Mouse (Mus musculus): ENCODE data around the gene Eno3.
A peak's percentile ranks its signal among the peaks of the same experiment; 100 is the strongest.

Eno3 gene

DNA sequence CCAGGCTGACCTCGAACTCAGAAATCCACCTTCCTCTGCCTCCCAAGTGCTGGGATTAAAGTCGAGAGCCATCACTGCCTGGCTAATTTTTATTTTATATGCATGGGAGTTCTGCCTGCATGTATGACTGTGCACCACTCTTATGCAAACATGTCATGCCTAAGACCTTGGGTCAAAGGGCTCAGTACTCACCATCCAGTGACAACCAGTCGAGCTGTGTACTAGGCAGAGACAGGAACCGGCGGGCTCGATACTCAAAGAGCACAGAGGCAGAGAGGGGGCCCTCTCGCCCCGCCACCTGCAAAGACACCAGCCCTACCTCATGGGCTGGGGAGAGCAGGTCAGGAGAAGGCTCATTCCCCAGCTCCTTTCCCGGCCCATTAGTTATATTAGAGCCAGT lies 21.1 kb downstream of the Eno3 start:
- no peak for DNase-seq (ENCODE audit: inconsistent age in 2 of 2, low spot score in 1 of 2)

DNA sequence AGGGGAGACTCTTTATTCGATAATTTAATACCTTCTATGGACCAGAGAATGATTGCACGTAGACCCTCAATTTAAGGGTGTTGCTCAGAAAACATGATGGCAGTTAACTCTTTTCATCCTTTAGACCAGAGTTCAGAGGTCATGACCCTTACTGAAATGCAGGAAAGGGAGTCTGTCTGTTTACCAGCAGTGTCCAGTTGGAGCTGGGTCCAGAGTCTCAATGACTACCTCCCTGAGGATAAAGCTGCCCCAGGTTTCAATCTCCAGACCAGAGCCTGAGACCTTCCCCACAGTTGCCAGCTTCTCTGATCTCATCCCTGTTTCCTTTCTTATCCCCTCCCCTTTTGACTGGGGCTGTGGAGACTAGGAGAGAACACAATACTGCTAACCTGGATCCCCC lies 21.6 kb downstream of the Eno3 start:
- no peak for DNase-seq (ENCODE audit: inconsistent age in 2 of 2, low spot score in 1 of 2)

DNA sequence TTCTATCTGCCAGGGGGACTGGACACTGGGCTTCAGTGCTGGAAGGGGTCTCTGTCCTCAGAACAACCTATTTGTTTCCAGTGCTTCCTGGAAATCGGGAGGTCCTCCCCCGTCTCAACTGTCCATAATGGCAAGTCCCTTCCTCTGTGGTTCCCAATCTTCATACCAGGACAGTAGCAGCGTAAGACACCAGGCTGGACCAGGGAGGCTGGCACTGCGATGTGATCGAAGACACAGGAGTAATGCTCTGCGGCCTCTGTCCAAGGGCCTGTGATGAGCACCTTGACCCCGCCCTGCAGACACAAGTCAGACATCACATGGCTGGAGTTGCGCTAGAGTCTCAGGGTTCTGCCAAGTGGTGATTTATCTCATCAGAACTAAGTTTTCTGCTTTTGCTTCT lies 22.4 kb downstream of the Eno3 start:
- no peak for DNase-seq (ENCODE audit: inconsistent age in 2 of 2, low spot score in 1 of 2)

DNA sequence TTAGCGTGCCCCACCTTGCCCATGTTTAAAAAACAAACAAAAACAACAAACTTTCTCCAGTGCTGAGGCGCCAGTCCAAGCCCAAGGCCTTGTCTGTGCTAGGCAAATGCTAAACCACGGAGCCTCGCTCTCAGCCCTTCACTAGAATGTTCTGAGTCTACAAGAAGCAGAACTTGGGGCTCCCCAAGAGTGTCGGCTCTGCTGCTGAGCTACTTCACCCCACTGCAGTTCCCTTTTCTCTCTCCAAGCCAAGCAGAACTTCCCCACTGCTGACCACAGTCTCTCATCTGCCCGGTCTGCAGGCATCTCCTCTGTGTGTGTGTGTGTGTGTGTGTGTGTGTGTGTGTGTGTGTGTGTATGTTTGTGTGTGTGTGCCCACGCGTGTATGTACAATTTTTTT lies 22.9 kb downstream of the Eno3 start:
- DNase-seq (ENCODE audit: inconsistent age in 2 of 2, low spot score in 1 of 2): no peak

DNA sequence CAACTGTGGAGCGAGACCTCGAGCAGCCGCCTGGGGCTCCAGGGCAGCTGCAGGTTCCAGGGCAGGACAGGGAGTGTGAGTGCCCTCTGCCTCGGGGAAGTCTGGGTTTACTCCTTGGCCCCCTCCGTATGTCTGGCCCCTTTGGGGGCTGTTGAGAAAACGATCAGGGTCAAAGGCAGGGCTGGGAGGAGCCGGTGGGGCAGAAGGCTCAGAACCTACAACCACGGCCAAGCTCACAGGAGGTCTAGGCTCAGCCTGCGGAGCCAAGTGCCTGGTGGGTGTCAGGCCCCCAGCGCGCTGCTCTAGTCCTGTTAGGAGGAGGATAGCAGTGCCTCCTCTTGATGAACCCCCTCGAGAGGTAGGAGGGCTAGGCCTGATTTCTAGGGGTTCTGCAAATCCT lies 24.2 kb downstream of the Eno3 start:
- no peak for DNase-seq (ENCODE audit: inconsistent age in 2 of 2, low spot score in 1 of 2)

DNA sequence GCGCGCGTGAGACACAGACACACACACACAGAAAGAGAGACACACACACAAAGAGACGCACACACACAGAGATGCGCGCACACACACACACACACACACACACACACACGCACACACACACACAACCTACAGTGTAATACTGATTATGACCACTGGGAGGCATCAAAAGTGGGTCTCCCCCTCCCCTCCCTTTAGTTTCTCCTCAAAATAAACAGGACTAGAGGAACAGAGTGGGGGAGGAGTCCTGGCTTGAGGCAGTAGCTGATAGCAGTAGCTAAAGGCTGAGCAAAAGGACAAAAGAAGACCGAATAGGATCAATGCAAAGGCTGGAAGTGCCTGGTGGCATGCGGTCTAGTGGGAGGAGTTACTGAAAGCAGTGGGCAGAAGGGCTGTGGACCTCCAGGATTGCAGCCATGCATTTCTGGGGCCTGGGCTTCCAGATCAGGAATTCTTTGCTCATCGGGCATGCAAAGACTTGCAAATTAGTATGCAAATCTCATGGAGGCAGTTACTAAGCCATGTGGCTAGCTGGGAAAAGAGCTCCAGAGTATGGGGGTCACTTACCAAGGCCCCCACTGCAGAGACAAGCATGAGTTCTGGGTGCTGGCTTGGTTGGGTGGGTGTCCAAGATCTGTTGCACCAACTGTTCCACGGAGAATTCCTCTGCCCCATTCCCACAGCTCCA lies 25.0 kb downstream of the Eno3 start:
- peak in 1 of 2 experiments; percentile 56 for DNase-seq (ENCODE audit: inconsistent age in 2 of 2, low spot score in 1 of 2)

DNA sequence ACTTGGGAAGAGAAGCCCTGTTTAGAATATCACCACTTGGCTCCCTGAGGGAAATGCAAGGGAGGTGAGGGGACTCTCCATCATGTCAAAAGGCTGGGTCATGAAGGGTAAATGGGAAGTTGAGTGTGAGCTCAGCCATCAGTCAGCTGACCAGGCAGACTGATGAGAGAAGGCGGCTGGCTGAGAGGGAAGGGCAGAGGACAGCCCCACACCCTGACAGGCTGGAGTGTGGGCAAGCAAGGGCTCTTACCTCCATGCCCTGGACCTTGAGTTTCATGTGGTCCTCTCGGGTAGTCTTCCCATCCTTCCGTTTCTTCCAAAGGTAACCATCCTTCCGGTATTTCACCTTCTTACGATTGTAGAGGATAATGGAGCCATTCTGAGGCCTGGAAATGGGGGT lies 26.6 kb downstream of the Eno3 start:
- DNase-seq (ENCODE audit: inconsistent age in 2 of 2, low spot score in 1 of 2): no peak

DNA sequence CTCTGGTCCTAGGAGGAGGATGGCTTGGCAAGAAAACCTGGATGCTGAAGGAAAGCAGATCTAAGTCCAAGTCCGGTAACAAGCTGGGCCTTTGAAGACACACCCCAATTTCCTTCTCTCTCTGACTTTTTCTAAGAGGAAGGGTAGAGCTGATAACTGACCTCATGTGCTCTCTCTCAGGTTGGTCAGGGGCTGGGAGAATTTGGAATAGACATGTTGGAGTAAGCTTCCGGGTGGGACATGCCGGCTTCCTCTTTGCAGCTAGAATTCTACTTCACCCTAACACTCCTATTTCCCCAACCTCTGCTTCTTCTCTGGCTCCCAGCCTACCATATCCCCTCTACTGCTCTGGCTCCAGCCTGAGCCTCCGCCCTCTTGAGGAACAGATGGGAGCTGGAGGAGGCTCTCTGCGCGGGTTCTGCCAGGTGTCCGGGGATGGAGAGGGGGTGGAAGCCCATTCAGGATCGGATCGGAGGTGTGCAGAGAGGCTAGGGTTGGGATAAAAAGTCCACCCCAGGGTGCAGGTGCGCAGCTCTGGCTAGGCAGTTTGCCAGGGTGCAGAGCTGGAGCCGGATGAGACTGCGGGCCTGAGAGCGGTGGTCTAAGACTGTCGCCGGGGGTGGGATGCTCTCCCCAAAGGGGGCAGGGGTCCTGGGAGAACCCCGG lies 30.0 kb downstream of the Eno3 start:
- peak in 1 of 2 experiments; percentile 81 for DNase-seq (ENCODE audit: inconsistent age in 2 of 2, low spot score in 1 of 2)

DNA sequence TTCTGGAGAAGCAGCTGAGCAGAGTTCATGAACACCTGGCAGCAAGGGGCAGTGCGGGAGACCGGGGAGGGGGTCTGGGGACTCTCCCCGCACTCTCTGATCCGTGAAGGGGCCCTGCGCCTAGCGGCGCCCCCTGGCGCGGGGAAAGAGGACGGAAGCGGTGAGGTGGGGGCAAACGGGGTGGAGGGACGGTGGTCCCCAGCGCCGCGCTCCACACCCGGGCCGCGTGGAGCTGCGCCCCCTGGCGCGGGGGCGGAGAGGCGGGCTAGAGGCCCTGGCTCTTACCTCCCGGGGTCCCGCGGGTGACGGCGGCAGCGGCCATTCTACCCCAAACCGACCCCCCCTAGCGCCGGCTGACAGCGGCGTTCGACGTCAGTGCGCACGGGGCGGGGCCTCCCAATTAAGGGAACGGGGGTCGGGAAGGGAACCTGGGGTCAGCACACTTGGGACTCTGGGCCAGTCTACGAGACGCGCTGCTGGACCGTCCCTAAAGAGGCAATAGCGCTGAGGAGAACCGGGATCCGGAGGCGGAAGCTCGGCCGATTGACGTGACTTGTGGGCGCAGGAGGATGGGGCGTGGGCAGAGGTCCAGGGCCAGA lies 30.7 kb downstream of the Eno3 start, which contains the start of gene Camta2:
Camta2 (minus strand) TSS at position 505 of the 599 bp plus-strand sequence.
- peak; percentile 92 to 97 for DNase-seq (ENCODE audit: inconsistent age in 2 of 2, low spot score in 1 of 2)

DNA sequence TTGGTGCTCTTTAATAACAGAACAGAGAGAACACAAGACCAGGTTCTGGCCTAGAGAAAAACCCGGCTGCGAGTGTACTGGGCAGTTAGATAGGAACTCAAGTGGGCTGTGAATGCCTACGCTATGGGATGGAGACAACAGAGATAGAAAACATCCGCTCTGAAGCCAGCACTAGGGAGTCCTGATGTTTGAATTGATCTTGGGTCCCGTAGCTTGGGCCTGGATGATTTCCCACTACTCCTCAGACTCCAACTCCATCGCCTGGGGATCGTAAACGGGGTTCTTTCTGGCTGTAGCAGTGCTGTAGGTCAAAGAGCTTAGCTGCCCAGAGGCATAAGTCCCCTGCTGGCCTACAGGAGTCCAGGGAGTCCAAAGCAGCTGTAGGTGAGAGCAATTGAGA lies 31.4 kb downstream of the Eno3 start:
- peak in 1 of 2 experiments; percentile 72 for DNase-seq (ENCODE audit: inconsistent age in 2 of 2, low spot score in 1 of 2)

DNA sequence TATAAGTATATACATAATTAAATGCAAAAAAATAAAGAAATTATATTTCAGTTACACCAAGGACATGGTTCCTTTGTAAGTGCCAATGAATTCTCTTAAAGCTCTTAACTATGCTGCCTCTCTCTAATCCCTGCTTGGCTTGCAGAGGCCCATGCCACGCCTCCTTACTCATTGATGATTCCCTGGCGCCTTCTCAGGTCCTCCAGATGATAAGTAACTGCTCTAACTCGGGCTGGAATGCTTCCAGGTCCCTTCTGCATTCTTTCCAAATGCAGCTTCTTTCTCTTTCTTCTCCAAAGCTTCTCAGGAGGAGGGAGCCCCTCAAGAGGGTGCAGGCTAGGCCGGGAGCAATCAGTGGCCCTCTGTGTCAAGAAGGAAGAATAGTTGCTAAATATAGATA lies 32.6 kb downstream of the Eno3 start:
- no peak for DNase-seq (ENCODE audit: inconsistent age in 2 of 2, low spot score in 1 of 2)

DNA sequence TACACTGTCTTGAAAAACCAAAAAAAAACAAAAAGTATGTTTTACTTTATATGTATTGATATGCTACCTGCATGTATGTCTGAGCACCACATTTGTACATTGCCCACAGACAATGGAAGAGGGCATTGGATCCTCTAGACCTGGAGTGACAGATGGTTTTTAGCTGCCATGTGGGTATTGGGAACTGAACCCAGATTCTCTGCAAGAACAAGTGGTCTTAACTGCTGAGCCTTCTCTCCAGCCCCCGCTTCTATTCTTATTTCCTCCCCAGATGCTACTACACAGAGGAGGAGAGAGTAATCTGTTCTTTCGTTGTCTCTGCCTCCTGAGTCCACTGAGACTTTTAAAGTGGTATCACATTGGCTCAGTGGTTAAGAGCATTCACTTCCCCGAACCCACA lies 36.5 kb downstream of the Eno3 start:
- no peak for DNase-seq (ENCODE audit: inconsistent age in 2 of 2, low spot score in 1 of 2)

DNA sequence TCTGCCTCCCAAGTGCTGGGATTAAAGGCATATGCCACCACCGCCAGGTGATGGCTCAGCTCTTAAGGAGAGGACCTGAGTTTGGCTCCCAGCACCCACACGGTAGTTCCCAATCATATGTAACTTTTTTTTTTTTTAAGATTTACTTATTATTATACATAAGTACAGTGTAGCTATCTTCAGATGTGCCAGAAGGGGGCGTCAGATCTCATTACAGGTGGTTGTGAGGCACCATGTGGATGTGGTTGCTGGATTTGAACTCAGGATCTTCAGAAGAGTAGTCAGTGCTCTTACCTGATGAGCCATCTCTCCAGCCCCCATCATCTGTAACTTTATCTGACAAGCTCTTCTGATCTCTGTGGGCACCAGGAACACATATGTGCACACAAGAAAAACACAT lies 40.4 kb downstream of the Eno3 start:
- DNase-seq (ENCODE audit: inconsistent age in 2 of 2, low spot score in 1 of 2): no peak

DNA sequence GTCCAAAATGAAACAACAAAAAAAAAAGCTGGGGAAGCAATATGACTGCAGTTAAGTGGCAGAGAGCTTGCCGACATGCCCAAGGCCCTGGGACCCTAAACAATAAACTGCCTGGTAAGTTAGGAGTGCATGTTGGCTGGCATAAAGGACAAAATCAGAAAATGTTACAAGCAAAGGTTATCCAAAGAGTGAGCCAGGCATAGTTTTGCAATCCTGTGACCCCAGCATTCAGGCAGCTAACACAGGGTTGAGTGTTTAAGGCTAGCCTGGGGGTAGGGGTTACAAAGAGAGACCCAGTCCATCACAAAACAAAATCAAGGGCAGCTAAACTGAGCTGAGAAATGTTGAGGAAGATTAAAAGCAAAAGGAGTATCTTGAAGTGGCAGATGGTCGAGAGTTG lies 42.0 kb downstream of the Eno3 start:
- peak in 1 of 2 experiments; percentile 75 for DNase-seq (ENCODE audit: inconsistent age in 2 of 2, low spot score in 1 of 2)

DNA sequence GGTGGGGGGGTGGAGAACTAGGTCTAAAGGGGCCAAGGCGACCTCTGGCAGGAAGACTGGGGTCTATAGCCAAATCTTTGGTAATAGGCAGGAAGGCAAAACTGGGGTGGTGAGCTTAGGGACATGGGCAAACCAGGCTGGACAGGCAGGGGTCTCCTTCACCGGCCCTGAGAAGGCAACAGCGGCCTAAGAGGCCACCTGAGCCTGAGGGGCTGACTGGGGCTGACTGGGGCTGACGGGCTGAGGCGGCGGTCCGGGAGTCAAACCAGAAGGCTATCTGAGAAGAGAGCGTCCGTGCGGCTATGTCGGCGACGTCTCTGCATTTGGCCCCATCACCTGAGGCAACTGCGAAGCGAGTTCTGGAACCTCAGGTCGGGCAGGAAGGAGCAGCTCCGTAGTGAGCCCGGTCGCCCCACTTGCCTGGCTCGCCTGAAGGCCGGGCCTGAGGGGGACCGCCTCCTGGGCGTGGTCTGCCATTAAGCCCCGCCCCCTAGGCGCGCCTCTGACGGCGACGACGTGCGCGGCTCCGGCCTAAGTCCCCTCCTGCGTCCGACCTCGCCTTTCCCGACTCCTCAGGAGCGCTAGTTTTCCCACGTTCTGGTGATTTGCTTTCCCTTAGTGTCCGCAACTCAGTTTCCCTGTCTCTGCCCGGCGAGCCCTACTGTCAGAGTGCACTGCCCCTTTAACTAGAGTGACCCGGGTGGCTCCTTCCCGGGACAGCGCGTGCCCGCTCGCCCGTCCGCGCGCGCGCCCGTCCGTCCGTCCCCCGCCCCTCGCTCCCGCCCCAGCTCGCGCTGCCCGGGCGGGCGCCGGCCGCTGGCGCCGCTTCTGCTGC lies 42.9 kb downstream of the Eno3 start, which contains the start of the genes Inca1 and Kif1c:
Inca1 (minus strand) TSS at position 434 of the 835 bp plus-strand sequence.
Kif1c (plus strand) TSS at position 827 of the 835 bp plus-strand sequence.
- DNase-seq (ENCODE audit: inconsistent age in 2 of 2, low spot score in 1 of 2): peak; percentile 97 to 99

DNA sequence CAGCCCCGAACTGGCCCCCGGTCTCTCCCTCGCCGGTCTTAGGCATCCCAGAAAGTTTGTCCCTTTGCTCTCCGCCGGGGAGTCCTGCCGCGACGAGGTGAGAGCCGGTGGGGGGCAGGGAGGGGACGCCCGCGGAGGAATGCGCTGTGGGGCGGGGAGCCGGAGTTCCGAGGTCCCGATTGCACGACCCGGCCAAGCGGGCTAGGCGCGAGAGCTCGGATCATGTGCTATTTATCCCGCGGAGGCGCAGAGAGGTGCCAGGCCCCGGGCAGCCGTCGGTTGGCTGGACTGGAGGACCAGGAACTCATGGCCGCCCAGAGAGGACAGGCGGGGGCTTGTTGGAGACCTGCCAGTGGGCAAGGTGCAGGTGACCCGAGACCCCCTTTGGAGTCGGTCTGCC lies 43.6 kb downstream of the Eno3 start:
- peak; percentile 82 to 94 for DNase-seq (ENCODE audit: inconsistent age in 2 of 2, low spot score in 1 of 2)

DNA sequence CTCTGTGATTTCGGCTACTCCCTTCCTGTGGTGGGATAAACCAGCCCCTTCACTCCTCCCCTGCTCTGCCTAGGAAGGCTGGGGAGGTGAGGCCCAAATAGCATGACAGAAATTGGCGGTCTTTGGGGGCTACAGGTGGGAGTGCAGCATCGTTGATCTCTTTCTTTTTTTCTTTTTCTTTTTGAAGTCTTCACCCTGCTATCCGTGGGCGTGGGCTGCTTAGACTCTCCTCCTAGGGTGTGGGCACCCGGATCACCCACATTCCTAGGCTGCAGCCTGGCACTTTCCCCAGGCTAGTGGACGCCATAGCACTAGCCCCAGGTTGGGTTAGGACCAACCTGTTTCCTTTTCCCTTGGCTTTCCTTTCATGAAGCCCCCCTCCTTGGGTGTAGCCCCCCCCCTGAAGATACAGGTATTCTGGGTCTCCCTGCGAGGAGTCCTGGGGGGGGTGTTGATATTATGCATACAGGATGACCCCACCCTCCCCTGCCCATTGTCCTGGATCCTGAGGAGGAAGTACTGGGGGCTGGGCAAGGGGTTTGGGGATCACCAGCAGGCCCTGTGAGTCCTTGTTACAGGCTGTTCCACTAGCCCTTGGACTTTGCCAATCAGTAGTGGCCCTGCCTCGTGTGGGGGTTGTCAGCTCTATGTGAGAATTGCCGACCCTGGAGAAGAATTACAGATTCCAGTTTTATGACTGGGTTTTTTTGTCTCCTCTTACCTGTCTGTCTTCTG lies 44.4 kb downstream of the Eno3 start:
- no peak for DNase-seq (ENCODE audit: inconsistent age in 2 of 2, low spot score in 1 of 2)

DNA sequence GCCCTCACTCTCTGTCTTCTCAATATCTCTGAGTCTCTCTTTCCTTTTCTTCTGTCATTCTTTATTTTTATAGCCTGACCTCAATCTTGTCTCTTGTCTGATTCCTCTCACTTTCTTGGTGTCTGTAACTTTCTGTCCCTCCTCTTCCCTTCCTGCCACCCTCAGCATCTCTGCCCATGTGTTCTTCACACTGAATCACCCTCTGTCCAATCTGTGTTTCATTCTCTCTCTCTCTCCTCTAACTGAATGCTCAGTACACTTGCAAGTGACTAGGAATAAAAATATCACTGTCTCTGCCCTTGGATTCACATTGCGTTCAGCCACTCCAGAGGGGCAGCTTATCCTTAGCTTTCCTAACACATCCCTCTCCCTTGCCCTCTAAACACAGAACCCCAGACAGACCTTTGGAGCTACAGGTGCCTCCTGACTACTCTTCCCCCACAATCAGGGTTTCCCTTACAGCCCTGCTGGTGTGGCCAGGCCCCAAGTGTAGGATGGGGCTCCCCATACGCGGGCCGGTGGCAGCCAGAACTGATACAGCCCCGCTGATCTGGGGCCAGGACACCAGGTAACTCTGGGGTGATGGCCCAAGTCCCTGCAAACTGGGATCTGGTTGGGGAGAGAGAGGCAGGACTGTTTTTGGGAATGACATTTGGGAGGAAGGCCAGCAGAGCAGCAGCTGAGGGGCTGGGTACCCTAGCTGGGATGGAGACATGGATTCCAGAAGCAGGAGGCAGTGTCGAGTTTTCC lies 45.2 kb downstream of the Eno3 start:
- no peak for DNase-seq (ENCODE audit: inconsistent age in 2 of 2, low spot score in 1 of 2)

DNA sequence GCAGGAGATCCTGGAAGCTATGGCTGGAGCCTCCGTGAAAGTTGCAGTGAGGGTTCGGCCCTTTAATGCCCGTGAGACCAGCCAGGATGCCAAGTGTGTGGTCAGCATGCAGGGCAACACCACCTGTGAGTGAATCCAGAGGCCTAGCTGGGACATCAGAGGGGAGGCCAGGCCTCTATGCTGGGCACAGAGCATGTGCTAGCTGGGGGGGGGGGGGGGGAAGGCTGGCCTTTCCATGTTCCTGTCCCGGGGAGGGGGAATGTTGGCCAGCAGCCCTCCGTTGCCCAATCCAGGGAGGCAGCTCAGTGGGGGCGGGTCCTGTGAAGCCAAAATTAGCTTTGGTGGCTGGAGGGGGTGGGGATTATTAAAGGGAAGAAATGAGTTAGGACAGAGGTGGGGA lies 45.8 kb downstream of the Eno3 start:
- DNase-seq (ENCODE audit: inconsistent age in 2 of 2, low spot score in 1 of 2): peak in 1 of 2 experiments; percentile 66

DNA sequence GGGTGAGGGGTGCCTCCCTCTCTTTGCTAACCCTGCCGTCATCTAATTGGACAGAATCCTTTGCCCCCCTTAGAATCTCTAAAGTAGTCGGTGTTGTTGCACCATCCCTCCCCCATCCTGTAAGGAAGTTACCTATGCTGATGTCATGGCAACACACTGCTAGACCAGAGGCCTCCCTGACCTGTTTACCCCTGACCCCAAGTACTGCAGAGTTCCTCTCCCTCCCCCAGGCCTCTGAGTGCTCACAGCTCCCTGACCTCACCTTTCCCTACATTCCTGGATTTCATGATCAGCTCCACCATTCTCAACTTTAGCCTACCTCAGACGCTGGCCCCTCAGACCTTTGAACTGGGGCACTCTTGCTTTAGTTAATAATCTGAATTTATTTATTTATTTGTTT lies 49.1 kb downstream of the Eno3 start:
- no peak for DNase-seq (ENCODE audit: inconsistent age in 2 of 2, low spot score in 1 of 2)

All from adrenal gland, adult (tissue).